In the genomic region with DNA sequence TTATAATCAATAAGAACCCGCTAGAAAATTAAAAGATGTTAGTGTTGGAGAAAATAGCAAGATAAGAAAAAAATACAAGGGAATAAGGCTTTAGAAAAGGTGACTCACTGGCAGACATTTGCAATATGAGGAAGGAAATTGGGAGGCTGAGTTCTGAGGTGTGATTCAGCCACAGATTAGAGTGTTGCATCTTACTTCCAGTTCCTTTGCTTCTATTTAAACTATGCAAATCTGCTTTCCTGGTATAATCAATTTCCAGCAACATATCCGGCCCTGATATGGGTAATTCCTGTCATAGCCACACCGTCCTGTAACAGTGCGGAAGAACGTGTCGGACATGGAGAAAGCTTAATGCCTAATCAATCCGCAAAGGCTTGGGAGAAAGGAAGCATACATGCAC, we compare ENCODE assay signal across 20 mouse cellular contexts.
DNase-seq lines count a peak whose midpoint lies in the region; ATAC-seq and TF ChIP-seq lines count a peak whose summit lies in the region.
"Had no signal": no experiment of that assay in that cellular context is flagged by ENCODE, and none has a peak within 500 bp of the region (broad histone marks: within the 10 kb centered on the region; RNA-seq: fewer than 3 reads in every experiment).

No protein-coding gene starts in this region.

- intact Hi-C loops in gastrocnemius, postnatal 36 days (cut with DNase I): no loop called here

- peaks cover 7% of the 10 kb centered on the region for H3K4me1 ChIP-seq in bone marrow macrophage, adult 2 months (ENCODE audit: control insufficient read depth, insufficient read depth, low read length)
- H3K4me1 ChIP-seq: embryonic facial prominence, embryonic 15.5 days; forebrain, embryonic 15.5 days; heart, embryonic 15.5 days; hindbrain, embryonic 12.5 days had no signal

- TF ChIP-seq CTCF in bone marrow macrophage, adult 2 months (IDR thresholded peaks at IDR 0.05; ENCODE audit: low read depth, low read length): no peak

- DNase-seq in 3T3-L1 (ENCODE audit: low read depth, low spot score) (peak; percentile 29), MN1 (ENCODE audit: low spot score) (no peak)
- no peak for DNase-seq in gastrocnemius, postnatal 36 days
- DNase-seq in urinary bladder, postnatal 36 days (ENCODE audit: low spot score in 2 of 2): no peak
- DNase-seq: adrenal gland, postnatal 14 days; cerebellum, adult 2 months; cerebellum, postnatal 10 days; embryo, embryonic 11 days; gastrocnemius, postnatal 14 days; heart, adult 2 months; kidney, adult 11 months had no signal

- H3K27ac ChIP-seq in bone marrow macrophage, adult 2 months (ENCODE audit: insufficient read depth, low read depth, low read length): no peak overlapping the region
- H3K27ac ChIP-seq: embryonic facial prominence, embryonic 15.5 days; forebrain, embryonic 15.5 days; heart, adult 2 months; heart, embryonic 15.5 days; hindbrain, embryonic 12.5 days had no signal

- no peak for TF ChIP-seq POLR2A in bone marrow macrophage, adult 2 months (IDR thresholded peaks at IDR 0.05; ENCODE audit: borderline replicate concordance, low read depth, low read length)

- peak overlapping the region; percentile 16; the same call in 1 of the 2 replicates for H3K4me3 ChIP-seq in bone marrow macrophage, adult 2 months (ENCODE audit: insufficient read depth, low read length)
- H3K4me3 ChIP-seq: embryonic facial prominence, embryonic 15.5 days; forebrain, embryonic 15.5 days; heart, adult 2 months; heart, embryonic 15.5 days; hindbrain, embryonic 12.5 days had no signal

- ATAC-seq in granulocyte monocyte progenitor cell, adult 5-6 weeks (replicated peaks; ENCODE audit: poor library complexity, severe bottlenecking): peak; percentile 89
- 0 out of 2 replicates have a peak, but pooled peaks have one; percentile 13 for ATAC-seq in monocyte, adult 5-6 weeks (replicated peaks; ENCODE audit: insufficient number of reproducible peaks, low FRiP score, low TSS enrichment, poor library complexity, severe bottlenecking)
- ATAC-seq: forebrain, embryonic 15.5 days; hindbrain, embryonic 16.5 days; inflammation-experienced regulatory T-cells, adult 6 months had no signal
